Mouse (Mus musculus): ENCODE measurements around the gene Ndufb11. TPM values are rescaled to one million over a fixed set of nuclear protein-coding genes. Genes with fewer than 3 reads are reported as not detected.

Gene Ndufb11
- polyA plus RNA-seq (2012; rRNA removed), result 64.1 and 65.4 TPM in 2 replicates

GRCm38 (mm10) chrX:20617176-20617902, at the start of gene Ndufb11, which contains the start of gene Rbm10:
TSS of gene Ndufb11 (minus strand) at chrX:20617619.
TSS of gene Rbm10 (plus strand) at chrX:20617503.
- H3K27me3 ChIP-seq (ENCODE audit: control insufficient read depth, insufficient read depth, low read length), result no peaks in the 10 kb centered on the region
- H3K27ac ChIP-seq (ENCODE audit: insufficient read depth, low read length), result peak within 1 kb of the TSS; percentile 98
- 18% methylated on average over 48 of the region's 49 CpGs for WGBS

GRCm38 (mm10) chrX:20663444-20663790, 46.0 kb upstream of the Ndufb11 start:
- H3K27me3 ChIP-seq (ENCODE audit: control insufficient read depth, insufficient read depth, low read length), result no peaks in the 10 kb centered on the region
- no peaks in the 10 kb centered on the region for H3K36me3 ChIP-seq (ENCODE audit: control insufficient read depth, insufficient read depth, low read length)
- H3K27ac ChIP-seq (ENCODE audit: insufficient read depth, low read length), result 0 out of 2 replicates have a peak overlapping the region, but pooled peaks have one; percentile 28
- DNase-seq (ENCODE audit: low read depth in 1 of 2, low spot score in 2 of 2), result no peak
- TF ChIP-seq CTCF (IDR thresholded peaks at IDR 0.05; ENCODE audit: extremely low read depth, insufficient read depth, insufficient read length, insufficient replicate concordance), result no peak
- no peak for TF ChIP-seq POLR2A (IDR thresholded peaks at IDR 0.05; ENCODE audit: low read depth, low read length)
- peak overlapping the region; percentile 89 for H3K4me3 ChIP-seq (ENCODE audit: extremely low read depth, insufficient read depth, insufficient read length)
- peaks cover 4% of the 10 kb centered on the region; the same call in 1 of the 2 replicates for H3K4me1 ChIP-seq (ENCODE audit: control insufficient read depth, insufficient read depth, insufficient read length)
- WGBS, result 26% methylated on average over 9 of the region's 9 CpGs

More at GRCm38 (mm10) chrX:20617176-20617902, at the start of gene Ndufb11, which contains the start of gene Rbm10:
- TF ChIP-seq CTCF (IDR thresholded peaks at IDR 0.05; ENCODE audit: extremely low read depth, insufficient read depth, insufficient read length, insufficient replicate concordance), result no peak
- peak; percentile 17; the same call in 1 of the 2 replicates for TF ChIP-seq POLR2A (IDR thresholded peaks at IDR 0.05; ENCODE audit: low read depth, low read length)
- peak; percentile 70 to 72 for DNase-seq (ENCODE audit: low read depth in 1 of 2, low spot score in 2 of 2)
- Histone ChIP-seq H3K4me3 (ENCODE audit: extremely low read depth, insufficient read depth, insufficient read length) (peak within 1 kb of the TSS; percentile 96), H3K36me3 (ENCODE audit: control insufficient read depth, insufficient read depth, low read length) (peaks cover 5% of the 10 kb centered on the region; the same call in 1 of the 2 replicates), H3K4me1 (ENCODE audit: control insufficient read depth, insufficient read depth, insufficient read length) (no peaks in the 10 kb centered on the region; the same call in 1 of the 2 replicates)

GRCm38 (mm10) chrX:20662716-20663443, 45.5 kb upstream of the Ndufb11 start:
- Histone ChIP-seq H3K27me3 (ENCODE audit: control insufficient read depth, insufficient read depth, low read length) (no peaks in the 10 kb centered on the region), H3K27ac (ENCODE audit: insufficient read depth, low read length) (peak overlapping the region; percentile 74), H3K4me3 (ENCODE audit: extremely low read depth, insufficient read depth, insufficient read length) (peak overlapping the region; percentile 89), H3K4me1 (ENCODE audit: control insufficient read depth, insufficient read depth, insufficient read length) (peaks cover 4% of the 10 kb centered on the region; the same call in 1 of the 2 replicates), H3K36me3 (ENCODE audit: control insufficient read depth, insufficient read depth, low read length) (no peaks in the 10 kb centered on the region)
- WGBS, result 21% methylated on average over 28 of the region's 28 CpGs
- peak; percentile 77 to 80 for DNase-seq (ENCODE audit: low read depth in 1 of 2, low spot score in 2 of 2)
- TF ChIP-seq POLR2A (IDR thresholded peaks at IDR 0.05; ENCODE audit: low read depth, low read length) (peak; percentile 39), CTCF (IDR thresholded peaks at IDR 0.05; ENCODE audit: extremely low read depth, insufficient read depth, insufficient read length, insufficient replicate concordance) (peak; percentile 25; the same call in 1 of the 2 replicates)

- no peak overlapping the region for H3K4me3 ChIP-seq (ENCODE audit: extremely low read depth, insufficient read depth, insufficient read length)
- no peak for DNase-seq (ENCODE audit: low read depth in 1 of 2, low spot score in 2 of 2)
- H3K4me1 ChIP-seq (ENCODE audit: control insufficient read depth, insufficient read depth, insufficient read length), result peaks cover 4% of the 10 kb centered on the region; the same call in 1 of the 2 replicates
- no peaks in the 10 kb centered on the region for H3K36me3 ChIP-seq (ENCODE audit: control insufficient read depth, insufficient read depth, low read length)
- no peak overlapping the region for H3K27ac ChIP-seq (ENCODE audit: insufficient read depth, low read length)
- TF ChIP-seq POLR2A (IDR thresholded peaks at IDR 0.05; ENCODE audit: low read depth, low read length), result no peak
- no peak for TF ChIP-seq CTCF (IDR thresholded peaks at IDR 0.05; ENCODE audit: extremely low read depth, insufficient read depth, insufficient read length, insufficient replicate concordance)
- WGBS, result 45% methylated on average over 5 of the region's 5 CpGs
- no peaks in the 10 kb centered on the region for H3K27me3 ChIP-seq (ENCODE audit: control insufficient read depth, insufficient read depth, low read length)
These were observed 44.9 kb upstream of the Ndufb11 start for GRCm38 (mm10) chrX:20662317-20662715.

GRCm38 (mm10) chrX:20658891-20659406, 41.5 kb upstream of the Ndufb11 start:
- peaks cover 2% of the 10 kb centered on the region; the same call in 1 of the 2 replicates for H3K4me1 ChIP-seq (ENCODE audit: control insufficient read depth, insufficient read depth, insufficient read length)
- H3K4me3 ChIP-seq (ENCODE audit: extremely low read depth, insufficient read depth, insufficient read length), result peak overlapping the region; percentile 71
- peak overlapping the region; percentile 60; the same call in 1 of the 2 replicates for H3K27ac ChIP-seq (ENCODE audit: insufficient read depth, low read length)
- WGBS, result 30% methylated on average over 24 of the region's 24 CpGs
- no peak for DNase-seq (ENCODE audit: low read depth in 1 of 2, low spot score in 2 of 2)
- no peaks in the 10 kb centered on the region for H3K27me3 ChIP-seq (ENCODE audit: control insufficient read depth, insufficient read depth, low read length)
- TF ChIP-seq POLR2A (IDR thresholded peaks at IDR 0.05; ENCODE audit: low read depth, low read length) (no peak), CTCF (IDR thresholded peaks at IDR 0.05; ENCODE audit: extremely low read depth, insufficient read depth, insufficient read length, insufficient replicate concordance) (no peak)
- H3K36me3 ChIP-seq (ENCODE audit: control insufficient read depth, insufficient read depth, low read length), result no peaks in the 10 kb centered on the region

GRCm38 (mm10) chrX:20658026-20658652, 40.7 kb upstream of the Ndufb11 start, which contains the start of gene Uba1:
TSS of gene Uba1 (plus strand) at chrX:20658326.
- H3K36me3 ChIP-seq (ENCODE audit: control insufficient read depth, insufficient read depth, low read length), result no peaks in the 10 kb centered on the region
- TF ChIP-seq CTCF (IDR thresholded peaks at IDR 0.05; ENCODE audit: extremely low read depth, insufficient read depth, insufficient read length, insufficient replicate concordance), result no peak
- no peak; the same call in 1 of the 2 replicates for TF ChIP-seq POLR2A (IDR thresholded peaks at IDR 0.05; ENCODE audit: low read depth, low read length)
- no peaks in the 10 kb centered on the region for H3K27me3 ChIP-seq (ENCODE audit: control insufficient read depth, insufficient read depth, low read length)
- peak; percentile 76 to 80 for DNase-seq (ENCODE audit: low read depth in 1 of 2, low spot score in 2 of 2)
- H3K27ac ChIP-seq (ENCODE audit: insufficient read depth, low read length), result peak within 1 kb of the TSS; percentile 60
- H3K4me3 ChIP-seq (ENCODE audit: extremely low read depth, insufficient read depth, insufficient read length), result peak within 1 kb of the TSS; percentile 71
- no peaks in the 10 kb centered on the region for H3K4me1 ChIP-seq (ENCODE audit: control insufficient read depth, insufficient read depth, insufficient read length)
- 31% methylated on average over 27 of the region's 27 CpGs for WGBS

Measured in spleen, adult 2 months (tissue).